Mouse (Mus musculus) adrenal gland, postnatal 14 days (tissue): ENCODE data around the gene Ppcdc. TPM values are rescaled to one million over a fixed set of nuclear protein-coding genes. Genes with fewer than 3 reads are reported as not detected.

Experiments
- DNase-seq: peaks from one replicate; pipeline ENCODE4 v3.0.0; 2021; ENCODE audit warnings: mixed read lengths
- total RNA-seq: library from RNA; stranded (reverse); gene quantifications from 2 replicates; pipeline ENCODE4 v1.2.3, GENCODE M21; 2021

Ppcdc gene
- total RNA-seq, 1 experiment from 2014 or later: 19.8 TPM

DNA sequence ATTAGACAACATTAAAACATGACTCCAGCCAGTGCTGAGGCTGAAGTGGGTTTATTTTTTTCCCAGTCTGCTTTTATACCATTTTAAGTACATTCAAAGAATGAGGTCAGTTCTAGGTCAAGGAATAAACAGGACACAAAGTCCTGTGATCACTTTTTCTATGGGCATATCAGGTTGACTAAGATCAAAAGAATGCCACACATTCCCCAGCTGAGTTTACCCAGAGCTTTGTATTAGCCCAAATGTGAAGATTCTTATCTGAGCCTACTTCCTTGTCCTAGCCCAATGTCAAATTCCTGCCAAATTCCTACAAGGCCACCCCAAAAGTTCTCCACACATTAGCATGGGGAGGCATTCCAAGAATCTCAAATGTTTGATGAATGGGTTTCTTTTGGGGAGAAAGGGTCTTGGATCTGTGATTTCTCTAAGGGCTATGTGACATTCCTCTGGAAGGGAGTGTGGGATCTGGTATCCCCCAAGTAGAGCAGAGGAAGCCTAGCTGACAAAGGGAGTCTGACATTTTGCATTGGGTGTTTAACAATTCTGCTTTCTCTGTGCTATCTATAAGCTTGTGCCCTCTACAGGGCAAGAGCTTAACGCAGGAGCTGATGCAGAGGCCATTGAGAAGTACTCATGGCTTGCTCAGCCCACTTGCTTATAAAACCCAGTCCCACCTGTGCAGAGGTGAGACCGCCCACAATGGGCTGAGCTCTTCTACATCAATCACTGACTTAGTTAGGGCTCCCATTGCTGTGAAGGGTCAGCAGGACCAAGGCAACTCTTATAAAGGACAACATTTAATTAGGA lies 85.3 kb downstream of the Ppcdc start:
- no peak for DNase-seq

DNA sequence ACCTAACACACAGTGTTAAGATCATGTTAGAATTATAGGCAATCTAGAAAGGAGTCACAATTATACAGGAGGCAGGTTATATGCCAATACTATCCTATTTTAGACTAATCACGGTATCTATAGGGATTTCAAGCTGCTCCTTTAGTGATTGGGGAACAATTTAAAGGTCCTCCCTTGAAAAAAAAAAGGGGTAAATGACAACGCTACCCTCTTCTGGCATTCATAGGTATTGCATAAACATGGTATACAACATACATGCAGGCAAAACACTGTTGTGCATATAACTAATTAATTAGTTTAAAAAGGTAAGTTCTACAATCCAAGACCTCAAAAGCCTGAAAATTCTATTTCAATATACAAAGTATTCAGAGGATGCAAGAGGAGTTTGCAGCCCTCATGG lies 88.6 kb downstream of the Ppcdc start:
- DNase-seq: no peak

DNA sequence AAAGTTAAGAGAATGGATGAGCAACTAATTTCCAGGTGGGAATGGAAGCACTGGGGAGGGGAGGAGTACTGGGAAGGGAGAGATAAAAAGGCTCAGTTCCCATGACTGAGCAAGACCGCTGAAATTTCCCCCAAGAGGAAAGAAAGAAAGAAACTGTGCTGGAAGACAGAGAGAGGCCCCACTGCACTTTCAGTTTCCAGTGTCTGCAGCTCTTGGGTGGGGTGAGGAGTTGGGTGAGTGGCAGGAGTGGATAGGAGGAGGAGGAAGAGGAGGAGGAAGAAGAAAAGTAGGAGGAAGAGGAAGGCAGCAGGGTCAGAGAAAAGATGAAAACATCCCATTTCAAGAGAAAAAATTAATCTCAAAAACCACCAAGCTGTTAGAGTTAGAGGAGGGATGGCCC lies 94.0 kb downstream of the Ppcdc start:
- DNase-seq: no peak

DNA sequence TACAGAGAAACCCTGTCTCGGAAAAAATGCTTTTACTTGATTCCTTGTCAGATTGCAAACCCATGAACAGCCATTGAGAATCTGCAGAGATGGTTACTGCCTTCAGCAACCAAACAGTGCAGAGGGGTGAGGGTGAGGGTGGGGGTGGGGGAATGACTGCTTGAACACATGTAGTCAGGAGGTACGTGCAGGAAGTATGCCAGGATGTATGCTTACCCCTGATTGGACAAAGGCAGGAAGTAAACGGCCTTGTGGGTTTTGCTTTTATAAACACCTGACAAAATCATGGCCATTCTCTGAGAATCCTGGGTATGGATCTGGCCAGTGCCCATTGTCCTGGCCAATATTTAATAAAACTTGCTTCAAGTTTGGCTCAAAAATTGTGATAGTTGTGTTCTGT lies 96.2 kb downstream of the Ppcdc start:
- no peak for DNase-seq

DNA sequence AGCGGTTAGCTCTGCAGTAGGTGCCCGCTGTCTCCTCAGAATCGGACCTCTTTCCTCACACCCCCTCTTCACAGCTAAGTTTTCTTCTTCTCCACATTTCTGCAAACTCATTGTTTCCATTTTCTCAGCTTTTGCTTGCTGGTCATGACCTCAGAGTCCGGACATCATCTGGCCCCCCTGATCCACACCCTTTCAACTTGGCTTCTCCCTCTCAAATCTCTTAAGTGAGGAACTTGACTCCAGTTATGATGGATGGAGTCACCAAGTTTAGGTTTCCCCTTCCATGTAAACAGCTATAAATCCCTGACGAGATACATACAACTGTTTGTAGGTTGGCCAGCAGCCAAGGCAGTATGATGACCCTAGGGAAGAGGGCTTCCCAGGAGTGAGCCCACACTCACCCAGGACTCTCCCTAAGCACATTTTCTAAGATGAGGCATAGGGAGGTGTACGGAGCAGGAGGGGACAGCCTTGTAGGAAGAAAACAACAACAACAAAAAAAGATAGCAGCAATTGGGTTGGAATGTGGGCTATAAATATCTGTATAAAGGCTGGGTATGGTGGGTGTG lies 96.9 kb downstream of the Ppcdc start:
- DNase-seq: no peak

DNA sequence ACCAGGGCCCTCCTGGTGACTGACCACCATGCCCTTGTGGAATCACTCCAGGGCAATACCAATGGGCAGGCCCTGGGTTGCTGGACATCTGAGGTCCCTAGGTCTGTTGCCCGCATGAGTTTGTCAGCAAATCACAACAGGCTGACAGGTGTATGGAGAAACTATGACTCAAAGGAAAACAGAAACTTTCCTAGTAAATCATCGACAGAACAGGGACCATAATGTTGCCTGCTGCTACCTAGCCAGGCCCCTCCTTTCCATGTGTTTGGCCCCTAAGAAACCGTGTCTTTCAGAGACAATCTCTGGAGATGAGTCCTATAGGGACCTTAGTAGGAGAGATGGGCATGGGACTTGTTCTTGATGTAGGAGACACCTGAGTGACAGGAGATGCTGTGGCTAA lies 97.7 kb downstream of the Ppcdc start:
- DNase-seq: no peak

DNA sequence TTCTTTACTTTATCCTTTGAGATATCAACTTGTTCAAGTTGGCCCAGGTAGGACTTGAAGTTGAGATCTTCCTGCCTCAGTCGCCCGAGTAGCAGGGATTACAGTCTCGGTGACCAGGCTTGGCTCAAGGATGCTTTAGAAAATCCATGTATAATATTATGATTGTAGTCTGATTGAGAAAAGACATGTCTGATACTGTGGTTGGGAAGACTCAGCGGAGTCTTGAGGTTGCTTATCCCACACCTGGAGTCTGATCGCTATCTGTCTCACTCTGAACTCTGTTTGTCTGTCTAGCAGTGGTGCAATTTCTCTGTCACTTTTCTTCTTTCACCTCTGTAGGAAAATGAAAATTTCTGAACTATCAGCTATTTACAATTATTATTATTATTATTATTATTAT lies 99.6 kb downstream of the Ppcdc start:
- DNase-seq: no peak

DNA sequence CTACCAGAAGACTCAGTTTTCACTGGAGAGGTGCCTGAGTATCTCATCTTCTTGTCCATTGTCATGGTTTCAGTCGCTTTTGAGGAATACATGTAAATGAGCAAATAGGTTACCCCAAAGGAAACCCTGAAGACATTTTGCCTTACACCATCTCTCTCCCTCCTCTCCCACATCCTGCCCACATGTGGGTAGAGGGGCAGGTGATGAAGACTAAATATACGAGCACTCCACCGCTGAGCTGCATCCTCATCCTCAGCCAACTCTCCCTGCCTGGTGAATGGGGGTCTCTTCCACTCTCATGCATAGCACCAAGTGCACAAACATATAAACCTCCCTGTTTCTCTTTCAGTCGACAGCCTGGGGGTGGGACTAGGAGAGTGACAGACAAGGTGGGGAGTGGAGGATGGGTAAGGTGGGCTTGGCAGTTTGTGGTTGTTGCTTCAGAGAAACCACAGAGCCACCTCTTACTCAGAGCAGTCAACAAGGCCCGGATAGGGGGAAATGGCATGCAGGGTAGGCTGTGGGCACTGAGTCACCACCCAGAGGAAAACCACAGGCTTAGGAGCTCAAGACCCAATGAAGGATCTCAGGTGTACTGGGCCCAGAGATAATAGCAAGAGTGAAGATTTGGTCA lies 100.2 kb downstream of the Ppcdc start:
- DNase-seq: no peak

DNA sequence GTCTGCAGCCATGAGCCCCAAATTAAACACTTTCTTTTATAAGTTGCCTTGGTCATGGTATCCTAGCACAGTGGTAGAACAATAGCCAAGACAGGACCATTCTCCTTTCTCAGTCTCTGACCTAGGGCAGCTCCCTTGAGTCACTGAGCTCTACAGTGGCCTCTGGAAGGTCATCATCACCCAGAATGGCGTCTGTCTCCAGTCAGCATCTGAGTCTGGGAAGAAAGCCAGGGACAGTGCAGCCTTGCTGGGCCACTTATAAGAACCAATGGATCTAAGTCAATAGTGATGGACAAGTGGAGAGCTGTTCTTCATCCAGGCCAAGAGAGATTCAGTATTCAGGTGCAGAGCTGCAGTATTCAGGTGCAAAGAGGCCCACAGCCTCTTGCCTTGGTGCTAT lies 101.2 kb downstream of the Ppcdc start:
- DNase-seq: peak; percentile 20

Other genes with a start within 250 kb of the Ppcdc start
- gene Trcg1, start 203.6 kb downstream of the Ppcdc start, total RNA-seq: not detected in 2 replicates
- 36.2 and 45.6 TPM in 2 replicates for gene 1700017B05Rik, start 177.5 kb downstream of the Ppcdc start, total RNA-seq
- gene Scamp5, start 27.9 kb upstream of the Ppcdc start, total RNA-seq: 11.0 and 13.1 TPM in 2 replicates
- gene Rpp25, start 63.9 kb upstream of the Ppcdc start, total RNA-seq: 2.2 and 2.7 TPM in 2 replicates
- 1,056 and 1,152 TPM in 2 replicates for gene Cox5a, start 81.2 kb upstream of the Ppcdc start, total RNA-seq
- gene Fam219b, start 97.4 kb upstream of the Ppcdc start, total RNA-seq: 17.5 and 19.1 TPM in 2 replicates
- gene Mpi, start 112.6 kb upstream of the Ppcdc start, total RNA-seq: 35.8 and 38.6 TPM in 2 replicates
- gene Scamp2, start 120.8 kb upstream of the Ppcdc start, total RNA-seq: 41.8 and 51.8 TPM in 2 replicates
- 12.9 and 17.8 TPM in 2 replicates for gene Ulk3, start 149.3 kb upstream of the Ppcdc start, total RNA-seq
- not detected in 2 replicates for gene Cplx3, start 166.2 kb upstream of the Ppcdc start, total RNA-seq
- gene Lman1l, start 180.7 kb upstream of the Ppcdc start, total RNA-seq: not detected in 2 replicates
- gene Csk, start 213.5 kb upstream of the Ppcdc start, total RNA-seq: 71.0 and 75.6 TPM in 2 replicates
- 1.5 and 43.1 TPM in 2 replicates for gene Cyp1a2, start 243.6 kb upstream of the Ppcdc start, total RNA-seq
- 0.37 TPM in 1 of 2 replicates, not detected in the other for gene Cyp1a1, start 247.8 kb upstream of the Ppcdc start, total RNA-seq